Mouse (Mus musculus) macrophage (primary cell): Measurements from ENCODE around the gene Tbl1x. TPM values are rescaled to one million over a fixed set of nuclear protein-coding genes. Genes with fewer than 3 reads are reported as not detected.

ENCODE experiments used
- H3K27ac ChIP-seq: fragments of 350-480 bp; formaldehyde crosslinking; 2 replicates; pipeline ENCODE4 v1.9.0; 2021
- H3K36me3 ChIP-seq: fragments of 350-480 bp; formaldehyde crosslinking; 2 replicates; pipeline ENCODE4 v1.9.0; 2021; ENCODE audit errors: inconsistent target
- H3K4me3 ChIP-seq: fragments of 350-480 bp; formaldehyde crosslinking; 2 replicates; pipeline ENCODE4 v1.9.0; 2021; ENCODE audit errors: inconsistent target
- H3K79me2 ChIP-seq: fragments of 350-480 bp; formaldehyde crosslinking; 2 replicates; pipeline ENCODE4 v1.9.0; 2021; ENCODE audit errors: inconsistent target
- WGBS: methylation state at CpG from one replicate; pipeline ENCODE4 v1.1.7; 2026; ENCODE audit warnings: inconsistent platforms; ENCODE audit not compliant: missing documents; 5-methylcytosine and 5-hydroxymethylcytosine counted together
- polyA plus RNA-seq: library from polyadenylated mRNA; stranded (reverse); fragments of 250-400 nt; gene quantifications from 3 replicates; pipeline ENCODE4 v1.2.4, GENCODE M21; 2018; ENCODE audit warnings: inconsistent platforms

Gene Tbl1x
- polyA plus RNA-seq, 1 experiment from 2014 or later = 35.9 TPM

DNA sequence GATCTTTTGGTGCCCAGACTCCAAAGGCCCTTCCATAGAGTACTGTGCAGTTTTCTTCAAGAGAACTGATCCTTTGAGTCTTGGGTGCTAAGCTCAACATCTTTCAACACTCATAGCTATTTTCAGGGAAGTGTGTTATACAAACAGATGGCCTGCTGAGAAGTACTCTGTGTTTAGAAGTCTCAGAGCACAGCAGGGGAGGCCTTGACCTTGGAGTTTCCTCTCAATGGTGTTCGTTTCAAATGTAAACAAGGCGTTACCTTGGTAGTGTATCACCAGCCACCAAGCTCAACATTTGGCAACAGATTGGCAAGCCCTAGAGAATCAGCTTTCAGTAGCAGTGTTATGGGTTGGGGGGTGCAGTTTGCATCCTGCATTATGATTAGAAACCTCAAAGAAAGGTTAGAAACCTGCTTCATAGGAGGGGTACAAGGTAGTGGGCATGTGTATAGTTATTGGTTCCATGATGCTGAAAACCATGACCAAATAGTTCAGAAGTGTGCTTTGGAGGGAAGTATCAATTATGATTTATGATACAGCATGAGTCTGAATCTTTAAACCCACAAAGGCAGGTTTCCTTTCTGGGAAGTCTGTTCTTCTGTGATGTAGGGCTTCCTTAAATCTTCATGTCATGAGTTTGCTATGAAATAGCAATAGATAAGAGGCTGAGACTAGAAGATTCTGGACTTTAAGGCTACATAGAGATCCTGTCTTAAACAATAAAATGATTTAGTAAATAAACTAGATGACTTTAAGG lies 98.3 kb downstream of the Tbl1x start:
- Histone ChIP-seq H3K36me3 (no peaks in the 10 kb centered on the region), H3K4me3 (no peak overlapping the region), H3K79me2 (peaks cover 74% of the 10 kb centered on the region), H3K27ac (no peak overlapping the region)
- WGBS = 38% methylated on average over 2 of the region's 2 CpGs

GRCm38 (mm10) chrX:77611938-77612337 lies 101.1 kb downstream of the Tbl1x start:
- no peak overlapping the region for H3K27ac ChIP-seq
- WGBS = 56% methylated on average over 3 of the region's 3 CpGs
- no peak overlapping the region for H3K4me3 ChIP-seq

DNA sequence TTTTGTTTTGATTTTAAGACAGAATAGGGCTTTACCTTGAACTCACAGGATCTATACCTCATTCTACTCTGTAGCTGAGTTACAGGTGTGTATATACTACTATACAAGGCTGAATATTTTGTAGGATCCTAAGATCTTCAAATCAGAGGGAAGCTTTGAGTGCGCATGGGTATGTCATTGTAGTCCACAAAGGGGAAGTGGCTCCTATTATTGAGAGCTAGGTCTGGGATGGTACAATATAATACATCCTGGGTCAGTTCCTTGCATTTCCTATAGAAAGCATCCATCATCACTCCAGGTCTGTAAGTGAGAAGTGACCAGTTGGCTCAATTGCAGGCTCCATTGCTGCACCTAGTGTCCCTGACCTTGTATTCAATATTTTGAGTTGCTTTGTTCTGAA lies 102.2 kb downstream of the Tbl1x start:
- Histone ChIP-seq H3K4me3 (no peak overlapping the region), H3K36me3 (no peaks in the 10 kb centered on the region), H3K79me2 (peaks cover 72% of the 10 kb centered on the region), H3K27ac (no peak overlapping the region)
- 78% methylated on average over 1 of the region's 1 CpGs for WGBS

More at GRCm38 (mm10) chrX:77611938-77612337, 101.1 kb downstream of the Tbl1x start:
- Histone ChIP-seq H3K36me3 (no peaks in the 10 kb centered on the region), H3K79me2 (peaks cover 74% of the 10 kb centered on the region)

GRCm38 (mm10) chrX:77615735-77616293 lies 105.0 kb downstream of the Tbl1x start:
- Histone ChIP-seq H3K79me2 (peaks cover 85% of the 10 kb centered on the region), H3K4me3 (no peak overlapping the region), H3K27ac (no peak overlapping the region), H3K36me3 (no peaks in the 10 kb centered on the region)
- 95% methylated on average over 4 of the region's 4 CpGs for WGBS

DNA sequence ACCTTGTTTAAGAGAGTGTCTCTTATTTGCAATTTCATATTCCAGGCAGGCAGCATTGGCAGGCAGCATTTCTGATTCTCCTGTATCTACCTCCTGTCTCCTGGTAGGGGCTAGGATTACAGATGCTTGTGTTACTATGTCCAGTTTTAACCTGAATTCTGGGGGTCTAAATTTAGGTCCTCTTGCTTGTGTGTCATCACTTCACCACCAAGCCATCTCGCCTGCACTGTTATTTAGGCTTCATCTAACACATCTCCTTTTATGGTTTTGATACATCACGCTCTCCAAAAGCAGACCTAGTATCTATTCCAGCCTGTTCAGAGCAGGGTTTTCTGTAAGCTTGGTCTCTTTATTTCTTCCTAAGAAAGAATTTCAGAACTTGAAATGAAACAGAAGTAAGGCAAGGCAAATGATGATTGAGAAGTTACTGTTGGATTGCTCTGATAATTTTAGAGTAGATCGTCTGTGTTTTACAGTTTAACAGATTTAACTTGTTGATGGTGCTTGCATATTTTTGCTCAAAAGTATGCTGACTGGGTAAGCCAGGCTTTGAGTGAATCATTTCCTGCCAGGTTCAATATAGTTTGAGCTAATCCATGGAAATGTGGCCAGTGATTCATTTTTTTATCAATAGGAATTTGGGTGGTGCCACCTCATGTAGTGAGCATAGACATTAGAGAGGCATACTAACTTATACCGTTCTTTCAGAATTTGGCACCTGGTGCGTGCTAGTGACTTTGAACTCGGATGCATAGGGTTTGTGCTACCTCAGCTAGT lies 106.7 kb downstream of the Tbl1x start:
- Histone ChIP-seq H3K79me2 (peaks cover 89% of the 10 kb centered on the region), H3K36me3 (no peaks in the 10 kb centered on the region), H3K27ac (no peak overlapping the region), H3K4me3 (no peak overlapping the region)
- 86% methylated on average over 6 of the region's 6 CpGs for WGBS

- H3K79me2 ChIP-seq = peaks cover 54% of the 10 kb centered on the region; the same call in 1 of the 2 replicates
- no peaks in the 10 kb centered on the region for H3K36me3 ChIP-seq
- H3K27ac ChIP-seq = no peak overlapping the region
- 71% methylated on average over 2 of the region's 2 CpGs for WGBS
- no peak overlapping the region for H3K4me3 ChIP-seq
Observed at GRCm38 (mm10) chrX:77630439-77630838, 119.6 kb downstream of the Tbl1x start.

DNA sequence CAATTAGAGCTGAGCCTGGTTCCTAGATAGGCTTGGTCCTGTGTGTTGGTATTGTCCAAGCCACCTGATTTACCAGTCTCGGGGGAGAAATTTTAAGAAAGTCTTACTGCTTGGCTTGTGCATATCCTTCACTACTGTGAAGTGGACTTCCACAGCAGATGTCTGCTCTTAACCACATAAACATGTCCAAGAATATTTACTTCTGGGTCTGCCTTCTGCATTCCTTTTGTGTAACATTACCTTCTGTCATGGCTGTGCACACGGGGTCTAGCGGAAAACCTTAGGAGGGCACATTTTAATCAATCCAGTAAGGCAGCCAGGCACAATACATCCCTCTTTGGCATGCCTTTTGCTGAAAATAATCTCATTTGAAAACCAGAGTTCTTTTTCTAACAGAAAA lies 125.7 kb downstream of the Tbl1x start:
- Histone ChIP-seq H3K27ac (no peak overlapping the region), H3K36me3 (no peaks in the 10 kb centered on the region), H3K4me3 (no peak overlapping the region), H3K79me2 (peaks cover 8% of the 10 kb centered on the region; the same call in 1 of the 2 replicates)
- WGBS = 83% methylated on average over 3 of the region's 3 CpGs

DNA sequence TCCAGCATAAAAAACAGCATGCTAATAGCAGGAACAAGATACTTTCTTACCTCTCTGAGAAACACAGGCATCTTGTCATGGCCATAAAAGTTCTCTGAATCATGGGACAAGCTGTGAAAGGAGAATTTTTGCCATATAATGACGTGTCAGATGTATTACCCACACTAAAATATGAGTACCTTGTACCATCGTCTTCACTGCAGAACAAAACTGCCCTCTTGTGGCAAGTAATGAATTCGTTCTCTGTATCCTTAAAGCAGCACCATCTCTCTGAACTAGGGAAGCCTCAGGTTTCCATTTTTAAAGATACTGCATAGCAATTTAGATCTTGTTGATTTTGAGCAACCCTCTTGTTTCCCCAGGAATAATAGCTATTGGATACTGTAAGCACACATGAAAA lies 127.3 kb downstream of the Tbl1x start:
- Histone ChIP-seq H3K79me2 (peaks cover 1% of the 10 kb centered on the region; the same call in 1 of the 2 replicates), H3K36me3 (no peaks in the 10 kb centered on the region), H3K27ac (no peak overlapping the region), H3K4me3 (no peak overlapping the region)
- 11% methylated on average over 3 of the region's 3 CpGs for WGBS

- no peak overlapping the region for H3K4me3 ChIP-seq
- H3K79me2 ChIP-seq = no peaks in the 10 kb centered on the region
- H3K36me3 ChIP-seq = no peaks in the 10 kb centered on the region
- H3K27ac ChIP-seq = no peak overlapping the region
- WGBS = 58% methylated on average over 4 of the region's 4 CpGs
Observed at GRCm38 (mm10) chrX:77640301-77640700, 129.5 kb downstream of the Tbl1x start.

DNA sequence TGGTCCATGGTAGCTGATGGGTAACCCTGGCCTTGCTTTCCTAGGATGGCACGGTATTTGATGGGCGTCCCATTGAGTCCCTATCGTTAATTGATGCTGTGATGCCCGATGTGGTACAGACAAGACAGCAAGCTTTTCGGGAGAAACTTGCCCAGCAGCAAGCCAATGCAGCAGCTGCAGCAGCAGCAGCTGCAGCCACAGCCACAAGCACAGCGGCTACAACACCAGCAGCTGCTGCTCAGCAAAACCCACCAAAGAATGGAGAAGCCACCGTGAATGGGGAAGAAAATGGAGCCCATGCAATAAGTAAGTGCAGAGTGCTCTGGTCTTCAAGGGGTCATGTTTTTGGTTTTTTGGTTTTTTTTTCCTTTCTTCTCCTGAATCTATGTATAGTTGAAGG lies 135.4 kb downstream of the Tbl1x start:
- no peak overlapping the region for H3K27ac ChIP-seq
- H3K36me3 ChIP-seq = 0 out of 2 replicates have a peak, but pooled peaks cover 8% of the 10 kb centered on the region
- 88% methylated on average over 7 of the region's 7 CpGs for WGBS

DNA sequence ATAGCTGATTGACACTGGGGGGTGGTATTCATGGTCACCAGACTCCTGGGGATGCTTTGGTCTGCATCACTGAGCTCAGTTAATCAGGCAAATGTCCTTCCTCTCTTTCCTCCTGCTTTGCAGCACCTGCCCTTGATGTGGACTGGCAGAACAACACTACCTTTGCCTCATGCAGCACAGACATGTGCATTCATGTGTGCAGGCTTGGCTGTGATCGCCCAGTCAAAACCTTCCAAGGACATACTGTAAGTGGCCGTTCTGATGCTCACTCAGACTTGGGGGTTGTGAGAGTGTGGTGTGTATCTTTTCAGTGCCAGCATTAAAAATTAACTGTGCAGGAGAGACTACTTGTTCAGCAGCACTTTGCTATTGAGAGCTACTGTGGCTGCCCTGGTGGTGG lies 139.4 kb downstream of the Tbl1x start:
- Histone ChIP-seq H3K79me2 (no peaks in the 10 kb centered on the region), H3K36me3 (0 out of 2 replicates have a peak, but pooled peaks cover 8% of the 10 kb centered on the region), H3K27ac (no peak overlapping the region), H3K4me3 (no peak overlapping the region)
- 100% methylated on average over 2 of the region's 2 CpGs for WGBS

More for the DNA sequence above, 135.4 kb downstream of the Tbl1x start:
- no peak overlapping the region for H3K4me3 ChIP-seq
- no peaks in the 10 kb centered on the region for H3K79me2 ChIP-seq

DNA sequence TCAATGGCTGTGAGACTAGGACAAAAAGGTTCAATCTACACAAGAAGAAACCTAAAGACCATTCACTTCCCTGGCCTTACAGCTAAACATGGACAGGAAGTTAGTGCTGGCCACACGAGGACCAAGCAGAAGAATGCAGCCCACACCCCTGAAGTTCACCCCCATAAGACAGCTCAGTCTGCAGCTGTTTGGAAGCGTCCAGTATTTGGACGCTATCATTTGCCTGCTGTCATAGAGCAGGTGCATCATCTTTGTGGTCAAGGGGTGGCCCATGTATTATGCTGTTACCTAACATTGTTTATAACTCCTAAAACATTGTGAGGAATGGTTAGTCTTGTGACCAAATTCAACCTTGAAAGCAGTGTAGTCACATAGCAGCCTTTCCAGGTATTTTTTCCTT lies 151.2 kb downstream of the Tbl1x start:
- H3K79me2 ChIP-seq = no peaks in the 10 kb centered on the region
- 87% methylated on average over 3 of the region's 3 CpGs for WGBS
- no peaks in the 10 kb centered on the region for H3K36me3 ChIP-seq

DNA sequence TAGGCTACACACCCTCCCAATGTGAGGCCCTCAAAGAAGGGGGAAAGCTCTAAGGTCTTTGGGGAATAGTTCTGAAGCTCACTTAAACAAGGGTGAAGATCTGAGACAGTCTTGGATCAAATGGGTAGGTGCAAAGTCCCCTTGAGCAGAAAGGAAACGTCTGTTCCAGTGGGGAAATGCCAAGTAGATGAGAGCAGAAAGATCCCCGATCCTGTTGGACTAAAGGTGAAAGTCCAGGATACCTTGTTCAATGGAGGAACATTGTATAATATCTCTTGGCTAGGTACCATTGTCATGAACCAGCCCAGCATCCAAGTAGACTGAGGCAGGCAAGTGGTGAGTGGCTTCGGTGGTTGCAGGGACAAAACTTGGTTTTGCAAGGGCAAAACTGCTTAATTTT lies 152.5 kb downstream of the Tbl1x start:
- WGBS = 85% methylated on average over 3 of the region's 3 CpGs

More for the DNA sequence above, 151.2 kb downstream of the Tbl1x start:
- H3K4me3 ChIP-seq = no peak overlapping the region
- no peak overlapping the region for H3K27ac ChIP-seq

GRCm38 (mm10) chrX:77665030-77665429 lies 154.2 kb downstream of the Tbl1x start:
- no peaks in the 10 kb centered on the region for H3K79me2 ChIP-seq
- 90% methylated on average over 2 of the region's 2 CpGs for WGBS
- no peaks in the 10 kb centered on the region for H3K36me3 ChIP-seq
- no peak overlapping the region for H3K27ac ChIP-seq
- no peak overlapping the region for H3K4me3 ChIP-seq

More for the DNA sequence above, 152.5 kb downstream of the Tbl1x start:
- H3K79me2 ChIP-seq = no peaks in the 10 kb centered on the region
- no peaks in the 10 kb centered on the region for H3K36me3 ChIP-seq
- H3K4me3 ChIP-seq = no peak overlapping the region
- H3K27ac ChIP-seq = no peak overlapping the region

DNA sequence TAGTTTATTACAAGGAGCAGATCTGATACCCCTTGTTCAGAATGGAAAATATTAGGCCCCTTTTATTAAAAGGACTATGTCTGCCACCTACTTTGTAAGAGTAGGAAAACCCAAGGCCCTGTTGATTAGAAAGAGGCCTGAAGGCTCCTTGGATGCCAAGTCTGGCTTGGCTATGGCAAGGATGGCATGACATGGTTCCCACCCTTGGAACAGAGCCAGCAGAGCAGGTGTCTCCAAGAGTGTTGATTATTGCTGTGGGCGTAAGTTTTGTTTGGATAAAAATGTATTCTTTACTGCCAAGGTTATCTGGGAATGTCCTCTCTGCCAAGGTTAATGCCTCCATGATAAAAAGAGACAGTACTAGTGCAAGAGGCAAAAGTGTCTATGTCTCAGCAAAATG lies 156.1 kb downstream of the Tbl1x start:
- no peak overlapping the region for H3K27ac ChIP-seq
- WGBS = 100% methylated on average over 1 of the region's 1 CpGs
- no peaks in the 10 kb centered on the region for H3K79me2 ChIP-seq
- no peaks in the 10 kb centered on the region for H3K36me3 ChIP-seq
- H3K4me3 ChIP-seq = no peak overlapping the region
